Mouse (Mus musculus) brain, adult 10 weeks (tissue): Measurements from ENCODE around the gene Olfr263. TPM values are rescaled to one million over a fixed set of nuclear protein-coding genes. Genes with fewer than 3 reads are reported as not detected.

ENCODE experiments used
- polyA plus RNA-seq: library from polyadenylated mRNA; stranded (reverse); fragments of 350-450 nt; fragmentation: Illumina TruSeq; extraction: RNeasy Lipid Tissue Mini Kit (QIAGEN cat#74804); gene quantifications from one replicate; pipeline ENCODE4 v1.2.3, GENCODE M21; 2015; ENCODE audit warnings: low read depth, low replicate concordance

The Olfr263 gene
- polyA plus RNA-seq, result not detected

GRCm38 (mm10) chr13:21129339-21129738, at the start of gene Olfr263:
Olfr263 (plus strand) TSS chr13:21129639.

GRCm38 (mm10) chr13:21111183-21111582, 18.3 kb upstream of the Olfr263 start, which contains the start of gene Olfr1369-ps1:
Olfr1369-ps1 (plus strand) TSS chr13:21111483.

GRCm38 (mm10) chr13:21145767-21146166, 16.3 kb downstream of the Olfr263 start, which contains the start of gene Olfr1368:
Olfr1368 (minus strand) TSS chr13:21145867.

GRCm38 (mm10) chr13:21179367-21179723, 49.9 kb downstream of the Olfr263 start, which contains the start of gene Trim27:
Trim27 (plus strand) TSS chr13:21179445.

Other genes with a start within 250 kb of the Olfr263 start
- not detected for gene Olfr1370, start 54.7 kb upstream of the Olfr263 start, polyA plus RNA-seq
- gene Olfr1369-ps1, start 18.2 kb upstream of the Olfr263 start, polyA plus RNA-seq, result not detected
- gene Olfr1368, start 16.2 kb downstream of the Olfr263 start, polyA plus RNA-seq, result not detected
- gene Trim27, start 49.8 kb downstream of the Olfr263 start, polyA plus RNA-seq, result 39.0 TPM
- not detected for gene Gpx5, start 163.1 kb downstream of the Olfr263 start, polyA plus RNA-seq
- gene Gpx6, start 182.5 kb downstream of the Olfr263 start, polyA plus RNA-seq, result 1.0 TPM
- gene Olfr1367, start 217.3 kb downstream of the Olfr263 start, polyA plus RNA-seq, result not detected
- 6.4 TPM for gene Zscan12, start 233.2 kb downstream of the Olfr263 start, polyA plus RNA-seq